Mouse (Mus musculus) heart, embryonic 15.5 days (tissue): Measurements from ENCODE around the gene Cops7a. TPM values are rescaled to one million over a fixed set of nuclear protein-coding genes. Genes with fewer than 3 reads are reported as not detected.

Experiments
- ATAC-seq: fragments of 200-750 bp; cut with Nextera tagmentation; replicated peaks from 2 replicates; pipeline ENCODE4 v1.8.0; 2017; ENCODE audit warnings: low read depth, moderate TSS enrichment; ENCODE audit not compliant: insufficient number of reproducible peaks, insufficient read depth, low FRiP score
- H3K27ac ChIP-seq: fragments of 300-500 bp; sonication (generic); 2 replicates; pipeline ENCODE4 v1.5.1; 2015; ENCODE audit warnings: mild to moderate bottlenecking, inconsistent platforms
- H3K27me3 ChIP-seq: fragments of 300-500 bp; sonication (generic); 2 replicates; pipeline ENCODE4 v1.6.1; 2015; ENCODE audit warnings: inconsistent platforms
- H3K36me3 ChIP-seq: fragments of 300-500 bp; sonication (generic); 2 replicates; pipeline ENCODE4 v1.6.1; 2015; ENCODE audit warnings: mild to moderate bottlenecking, inconsistent platforms
- H3K4me1 ChIP-seq: fragments of 300-500 bp; sonication (generic); replicated peaks from 2 replicates; pipeline ENCODE4 v1.6.1; 2015; ENCODE audit warnings: inconsistent platforms
- H3K4me2 ChIP-seq: fragments of 300-500 bp; sonication (generic); 2 replicates; pipeline ENCODE4 v1.6.1; 2015; ENCODE audit warnings: inconsistent platforms, mild to moderate bottlenecking, moderate library complexity
- H3K4me3 ChIP-seq: fragments of 300-500 bp; sonication (generic); 2 replicates; pipeline ENCODE4 v1.5.1; 2015; ENCODE audit warnings: mild to moderate bottlenecking, inconsistent platforms
- H3K9ac ChIP-seq: fragments of 300-500 bp; sonication (generic); 2 replicates; pipeline ENCODE4 v1.6.1; 2015; ENCODE audit warnings: mild to moderate bottlenecking, inconsistent platforms
- H3K9me3 ChIP-seq: fragments of 300-500 bp; sonication (generic); replicated peaks from 2 replicates; pipeline ENCODE4 v1.6.1; 2016; ENCODE audit warnings: inconsistent platforms
- WGBS: fragments of 180-500 bp; shearing (Covaris S2); methylation state at CpG from one replicate; pipeline ENCODE4 v1.1.7; 2015; ENCODE audit warnings: mixed read lengths; 5-methylcytosine and 5-hydroxymethylcytosine counted together
- polyA plus RNA-seq: library from polyadenylated mRNA; unstranded; fragments of >200 nt; fragmentation: Nextera tagmentation; extraction: Ambion mirVana; gene quantifications from 2 replicates; pipeline ENCODE4 v1.2.1, GENCODE M21; 2015

The Cops7a gene
- polyA plus RNA-seq, 1 experiment from 2014 or later = 129 TPM

DNA sequence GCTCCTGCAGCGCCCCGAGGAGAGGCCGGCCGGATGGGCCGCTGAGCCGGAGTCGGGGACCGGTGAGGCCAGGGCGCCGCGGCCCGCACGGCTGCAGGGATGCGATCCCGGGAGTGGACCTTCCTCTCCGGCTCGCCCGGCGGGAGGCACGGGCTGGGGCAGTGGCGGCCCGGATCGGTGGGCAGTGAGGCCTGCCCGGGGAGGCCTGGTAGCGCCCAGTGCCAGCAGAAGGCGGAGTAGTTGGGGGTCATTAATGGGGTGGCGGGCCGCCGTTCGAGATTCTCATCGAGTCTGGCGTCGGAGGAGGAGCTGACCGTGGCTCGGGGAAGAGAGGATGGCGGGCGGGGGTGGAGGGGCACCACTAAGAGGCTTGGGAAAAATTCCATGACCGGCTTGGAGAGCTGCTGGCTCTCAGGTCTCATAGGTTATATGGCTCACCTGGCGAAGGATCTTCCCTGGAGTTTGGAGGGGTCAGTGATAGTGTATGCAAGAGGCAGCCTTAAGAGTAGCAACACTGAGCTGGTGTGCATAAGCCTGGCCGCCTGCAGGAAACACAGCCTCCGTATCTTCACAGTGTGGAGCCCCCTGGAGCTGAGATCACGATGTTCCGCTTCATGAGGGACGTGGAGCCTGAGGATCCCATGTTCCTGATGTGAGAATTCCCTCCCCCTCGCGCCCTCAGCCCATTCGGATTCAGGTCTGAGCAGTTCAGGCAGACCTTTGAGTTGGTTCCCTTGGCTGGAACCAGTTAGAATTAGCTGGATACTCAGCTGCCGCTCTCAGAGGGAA lies 33.6 kb downstream of the Cops7a start:
- peaks cover 26% of the 10 kb centered on the region for H3K4me1 ChIP-seq
- peak overlapping the region; percentile 93 for H3K9ac ChIP-seq
- peak overlapping the region; percentile 98 for H3K27ac ChIP-seq
- peak overlapping the region; percentile 87 for H3K4me3 ChIP-seq
- H3K27me3 ChIP-seq = no peaks in the 10 kb centered on the region
- WGBS = 1% methylated on average over 48 of the region's 48 CpGs
- H3K9me3 ChIP-seq = no peaks in the 10 kb centered on the region
- ATAC-seq = peak; percentile 17; the same call in 1 of the 2 replicates
- peaks cover 34% of the 10 kb centered on the region for H3K36me3 ChIP-seq
- peak overlapping the region; percentile 75 for H3K4me2 ChIP-seq

DNA sequence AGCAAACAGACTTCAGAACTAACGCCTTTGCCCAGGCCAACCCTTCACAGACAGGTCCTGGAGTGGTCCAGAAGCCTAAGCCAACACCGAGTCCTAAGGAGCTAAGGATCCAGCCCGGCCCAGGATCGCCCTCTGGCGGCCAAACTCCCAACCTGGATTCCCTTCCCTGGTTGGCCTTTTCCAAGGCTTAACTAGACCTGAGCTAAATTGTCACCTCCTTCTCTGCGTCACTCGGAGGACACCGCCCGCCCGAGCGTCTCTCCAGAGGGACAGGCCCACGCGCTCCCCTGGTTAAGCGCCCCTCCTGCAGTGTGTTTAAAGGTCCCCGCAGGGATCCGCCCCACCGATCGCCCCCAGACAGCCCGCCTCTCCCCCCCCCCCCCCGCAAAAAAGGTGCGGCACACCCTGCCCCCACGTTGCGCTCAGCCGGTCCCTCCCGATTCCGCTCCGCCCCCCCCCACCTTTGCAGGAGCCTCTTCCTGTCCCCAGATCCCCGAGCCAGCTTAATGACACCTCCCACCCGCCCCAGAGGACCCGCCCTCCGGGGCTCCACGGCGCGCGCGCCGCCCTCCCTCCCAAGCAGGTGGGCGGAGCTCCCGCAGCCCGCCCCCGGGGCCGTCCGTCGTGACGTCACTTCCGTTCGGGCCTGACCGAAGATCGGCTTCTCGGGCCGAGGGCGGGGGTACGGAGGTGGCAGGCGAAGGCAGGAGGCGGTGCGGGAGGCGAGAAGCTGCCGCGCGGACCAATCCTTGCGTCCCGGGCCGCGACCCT lies 34.4 kb downstream of the Cops7a start, which contains the start of gene Mlf2:
Gene Mlf2, plus strand, starts transcription at position 633 of the 771 bp plus-strand sequence.
- Histone ChIP-seq H3K4me3 (peak within 1 kb of the TSS; percentile 87), H3K36me3 (peaks cover 27% of the 10 kb centered on the region), H3K9ac (peak within 1 kb of the TSS; percentile 93), H3K4me1 (peaks cover 31% of the 10 kb centered on the region), H3K27ac (peak within 1 kb of the TSS; percentile 98), H3K4me2 (peak within 1 kb of the TSS; percentile 75), H3K27me3 (no peaks in the 10 kb centered on the region), H3K9me3 (no peaks in the 10 kb centered on the region)
- peak; percentile 91 for ATAC-seq
- WGBS = under 1% methylated on average over 60 of the region's 64 CpGs

DNA sequence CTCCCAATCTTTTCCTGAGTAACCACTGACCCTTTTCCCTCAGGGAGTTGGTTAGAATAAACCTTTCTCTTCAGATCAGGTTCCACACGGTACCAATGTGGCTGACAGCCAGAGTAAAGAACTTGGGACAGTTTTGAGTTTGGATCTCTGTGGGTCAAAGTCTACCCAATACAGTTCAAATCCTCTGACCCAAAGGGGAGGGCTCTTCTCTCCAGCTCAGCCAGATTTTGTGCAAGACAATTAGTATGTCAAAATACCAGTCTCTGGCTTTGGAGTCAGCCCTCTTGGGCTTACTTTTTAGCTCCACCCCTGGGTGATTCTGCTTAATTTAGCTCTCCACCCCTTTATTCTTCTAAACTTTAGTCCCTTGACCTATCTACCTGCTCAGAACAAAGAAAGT lies 35.1 kb downstream of the Cops7a start:
- peaks cover 38% of the 10 kb centered on the region for H3K4me1 ChIP-seq
- H3K36me3 ChIP-seq = peaks cover 19% of the 10 kb centered on the region
- peak overlapping the region; percentile 75 for H3K4me2 ChIP-seq
- no peaks in the 10 kb centered on the region for H3K9me3 ChIP-seq
- no peaks in the 10 kb centered on the region for H3K27me3 ChIP-seq
- peak overlapping the region; percentile 87 for H3K4me3 ChIP-seq
- no peak for ATAC-seq
- 0 out of 2 replicates have a peak overlapping the region, but pooled peaks have one; percentile 21 for H3K9ac ChIP-seq
- H3K27ac ChIP-seq = peak overlapping the region; percentile 98
- 60% methylated on average over 1 of the region's 1 CpGs for WGBS

DNA sequence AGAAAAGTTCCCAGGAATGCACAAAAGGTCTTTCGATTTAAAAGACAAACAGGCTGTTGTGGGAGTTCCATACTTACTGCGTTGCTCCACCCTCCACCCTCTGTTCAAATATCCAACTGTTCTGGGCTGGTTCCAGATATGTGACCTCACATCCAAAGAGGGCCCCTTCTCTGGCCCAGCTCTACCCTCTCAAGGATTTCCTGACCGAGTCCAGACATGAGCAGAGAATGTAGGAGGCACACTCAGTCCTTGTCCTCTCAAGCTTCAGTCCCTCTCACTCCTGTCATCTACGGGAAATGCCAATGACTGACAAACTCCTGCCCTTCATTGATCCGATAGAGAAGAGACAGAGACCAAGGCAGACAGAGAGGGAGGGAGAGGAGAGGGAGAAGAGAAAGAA lies 39.4 kb downstream of the Cops7a start:
- peak overlapping the region; percentile 46 for H3K4me2 ChIP-seq
- H3K27me3 ChIP-seq = no peaks in the 10 kb centered on the region
- H3K36me3 ChIP-seq = no peaks in the 10 kb centered on the region
- WGBS = 14% methylated on average over 5 of the region's 5 CpGs
- peak overlapping the region; percentile 28; the same call in 1 of the 2 replicates for H3K9ac ChIP-seq
- H3K4me3 ChIP-seq = peak overlapping the region; percentile 24
- H3K9me3 ChIP-seq = no peaks in the 10 kb centered on the region
- H3K4me1 ChIP-seq = peaks cover 24% of the 10 kb centered on the region
- peak overlapping the region; percentile 93 for H3K27ac ChIP-seq
- ATAC-seq = peak; percentile 62

DNA sequence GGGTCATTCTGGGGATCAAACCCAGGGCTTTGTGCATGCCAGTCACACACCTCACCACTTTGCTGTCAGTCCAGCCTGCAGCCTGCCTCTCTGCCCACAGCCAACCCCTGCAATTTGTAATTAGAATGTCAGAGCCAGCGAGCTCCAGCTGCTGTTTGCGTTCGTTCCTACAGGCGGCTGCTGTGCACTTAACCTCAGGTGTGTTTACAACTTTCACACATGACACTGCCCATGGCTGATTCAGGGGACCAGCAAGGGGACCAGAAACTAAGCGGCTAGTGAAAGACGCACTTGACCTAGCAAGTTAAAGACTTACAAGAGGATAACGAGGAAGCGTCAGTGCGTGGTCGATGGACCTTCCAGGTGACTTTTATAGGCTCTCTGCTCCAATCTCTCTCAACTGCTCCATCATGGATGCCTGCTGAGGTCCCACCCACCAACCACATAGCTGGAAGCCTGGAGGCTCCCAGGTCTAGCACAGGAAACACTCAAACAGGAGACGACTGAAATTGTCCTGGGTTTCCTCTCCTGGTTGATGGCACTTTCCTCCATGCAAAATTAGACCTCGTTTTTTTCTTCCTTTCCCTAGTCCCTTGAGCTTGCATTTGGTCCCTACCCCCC lies 40.1 kb downstream of the Cops7a start:
- peak overlapping the region; percentile 24 for H3K4me3 ChIP-seq
- H3K9me3 ChIP-seq = no peaks in the 10 kb centered on the region
- ATAC-seq = no peak
- H3K27me3 ChIP-seq = no peaks in the 10 kb centered on the region
- peaks cover 28% of the 10 kb centered on the region for H3K4me1 ChIP-seq
- peak overlapping the region; percentile 28 for H3K9ac ChIP-seq
- WGBS = 31% methylated on average over 12 of the region's 12 CpGs
- no peaks in the 10 kb centered on the region for H3K36me3 ChIP-seq
- H3K4me2 ChIP-seq = peak overlapping the region; percentile 46
- H3K27ac ChIP-seq = peak overlapping the region; percentile 93

DNA sequence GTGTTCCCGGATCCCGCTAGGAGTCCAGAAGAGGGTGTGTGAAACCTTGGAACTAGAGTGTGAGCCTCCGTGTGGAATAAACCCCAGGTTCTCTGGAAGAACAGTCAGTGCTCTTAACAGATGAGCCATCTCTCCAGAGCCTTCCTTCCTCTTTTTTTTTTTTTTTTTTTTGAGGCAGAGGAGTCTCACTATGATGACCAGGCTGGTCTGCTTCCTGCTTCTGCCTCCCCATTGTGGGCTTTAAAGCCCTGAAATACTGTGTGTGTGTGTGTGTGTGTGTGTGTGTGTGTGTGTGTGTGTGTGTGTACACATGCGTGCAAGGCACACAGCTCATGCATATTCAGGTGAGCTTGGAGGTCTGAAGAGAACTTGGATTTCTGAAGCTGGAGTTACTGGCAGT lies 43.8 kb downstream of the Cops7a start:
- H3K36me3 ChIP-seq = no peaks in the 10 kb centered on the region
- peaks cover 44% of the 10 kb centered on the region for H3K4me1 ChIP-seq
- no peak overlapping the region for H3K4me2 ChIP-seq
- peak overlapping the region; percentile 100 for H3K27ac ChIP-seq
- WGBS = 70% methylated on average over 4 of the region's 4 CpGs
- ATAC-seq = no peak
- H3K4me3 ChIP-seq = no peak overlapping the region
- no peaks in the 10 kb centered on the region for H3K27me3 ChIP-seq
- H3K9ac ChIP-seq = no peak overlapping the region
- no peaks in the 10 kb centered on the region for H3K9me3 ChIP-seq

DNA sequence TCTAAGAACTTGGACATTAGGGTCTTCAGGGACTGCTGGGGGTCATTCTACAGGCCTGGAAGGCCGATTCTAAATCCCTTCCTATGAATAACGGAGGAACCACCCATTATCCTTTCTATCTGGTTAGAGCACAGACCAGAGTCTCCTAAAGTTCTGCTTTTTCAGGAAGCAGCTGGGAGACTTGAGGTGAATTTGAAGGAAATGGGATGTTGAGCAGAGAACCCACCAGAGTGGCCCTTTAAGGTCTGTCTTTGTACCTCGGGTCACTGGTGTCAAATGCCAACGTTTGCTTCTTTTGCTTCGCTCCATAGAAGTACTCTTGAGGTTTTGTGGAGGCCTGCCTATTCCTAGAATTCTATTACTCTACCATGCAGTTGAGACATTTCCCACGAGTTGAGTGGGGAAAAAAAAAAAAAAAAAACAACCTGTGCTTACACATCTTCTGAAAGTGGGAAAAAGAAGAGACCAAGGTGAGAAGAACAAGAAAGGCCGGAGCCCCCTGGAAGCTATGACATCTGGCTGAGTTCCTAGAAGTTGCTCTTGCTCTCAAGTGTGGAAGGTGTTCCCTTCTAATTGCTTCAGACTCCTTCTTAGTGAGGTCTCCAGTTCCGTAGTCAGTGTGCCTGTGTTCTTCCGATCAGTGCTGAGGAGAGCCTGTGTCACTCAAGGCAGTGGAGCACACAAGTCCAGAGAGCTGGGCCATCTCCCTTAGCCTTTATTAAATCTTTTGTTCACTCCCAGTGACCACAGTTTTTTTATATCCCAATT lies 44.8 kb downstream of the Cops7a start:
- Histone ChIP-seq H3K27ac (peak overlapping the region; percentile 100), H3K4me1 (peaks cover 45% of the 10 kb centered on the region), H3K4me2 (peak overlapping the region; percentile 86), H3K9me3 (no peaks in the 10 kb centered on the region), H3K9ac (peak overlapping the region; percentile 47), H3K4me3 (peak overlapping the region; percentile 47), H3K27me3 (no peaks in the 10 kb centered on the region), H3K36me3 (no peaks in the 10 kb centered on the region)
- 27% methylated on average over 9 of the region's 9 CpGs for WGBS
- no peak for ATAC-seq

DNA sequence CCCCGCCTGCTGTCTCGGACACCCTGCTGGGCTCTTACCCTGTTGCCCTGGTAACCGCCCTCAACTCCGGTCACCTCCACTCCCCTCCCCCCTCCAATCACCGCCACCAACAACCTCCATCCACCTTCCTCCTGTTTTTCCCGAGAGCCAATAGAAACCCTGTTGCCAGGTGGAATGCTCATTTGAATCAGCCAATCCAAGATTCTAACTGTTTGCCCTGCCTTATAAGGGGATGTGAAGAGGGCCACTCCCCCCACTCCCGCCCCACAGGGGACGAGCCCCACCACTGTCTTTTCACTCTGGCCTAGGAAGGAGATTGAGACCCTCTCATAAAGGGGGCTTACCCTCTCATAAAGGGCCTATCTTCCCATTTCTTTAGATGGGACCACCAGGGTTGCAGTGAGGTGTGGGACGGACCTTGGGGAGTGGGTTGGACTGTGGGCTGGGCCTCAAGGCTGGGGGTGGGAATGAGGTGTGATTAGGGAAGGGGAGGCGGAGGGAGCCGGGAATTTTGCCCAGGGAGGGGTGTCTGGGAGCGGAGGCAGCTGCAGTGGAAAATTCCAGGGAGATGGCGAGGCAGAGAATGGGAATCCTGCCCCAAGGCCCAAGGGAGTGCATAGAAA lies 45.5 kb downstream of the Cops7a start, which contains the start of gene Ptms:
Gene Ptms, minus strand, starts transcription at position 409 of the 623 bp plus-strand sequence.
- H3K4me1 ChIP-seq = peaks cover 46% of the 10 kb centered on the region

DNA sequence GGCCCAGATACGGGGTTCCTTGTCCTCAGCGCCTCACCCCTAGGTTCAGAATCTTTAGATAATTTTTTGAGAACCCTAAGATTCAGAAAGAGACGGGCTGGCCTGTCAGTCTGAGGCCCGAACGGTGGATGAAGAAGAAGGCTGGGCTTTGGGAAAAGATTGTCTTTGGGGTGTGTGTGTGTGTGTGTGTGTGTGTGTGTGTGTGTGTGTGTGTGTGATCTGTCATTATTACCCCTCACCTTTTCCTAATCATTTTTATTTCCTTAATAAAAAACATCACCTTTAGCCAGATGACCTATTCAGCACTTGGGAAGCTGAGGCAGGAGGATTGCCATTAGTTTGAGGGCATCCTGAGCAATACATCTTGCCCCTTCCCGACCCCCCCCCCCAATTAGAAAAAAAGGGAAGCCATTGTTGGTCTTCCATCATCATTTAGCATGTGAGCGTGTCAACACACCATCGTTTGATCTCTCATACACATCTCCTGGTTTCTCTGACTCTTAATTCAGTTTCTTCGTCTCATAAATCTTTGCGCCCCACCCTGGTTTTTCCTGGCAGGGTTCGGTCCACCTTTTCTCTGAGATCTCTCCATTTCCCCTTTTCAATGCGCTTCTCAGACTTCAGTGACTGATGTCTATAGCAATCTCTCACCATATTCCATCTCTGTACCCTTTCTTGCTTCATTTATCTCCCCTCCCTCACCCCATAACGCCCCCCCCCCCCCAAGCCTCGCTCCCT lies 46.3 kb downstream of the Cops7a start:
- H3K4me2 ChIP-seq = peak overlapping the region; percentile 86
- H3K9ac ChIP-seq = no peak overlapping the region
- peaks cover 13% of the 10 kb centered on the region for H3K36me3 ChIP-seq
- H3K27ac ChIP-seq = peak overlapping the region; percentile 100
- 28% methylated on average over 13 of the region's 14 CpGs for WGBS
- no peaks in the 10 kb centered on the region for H3K27me3 ChIP-seq
- peaks cover 53% of the 10 kb centered on the region for H3K4me1 ChIP-seq
- no peaks in the 10 kb centered on the region for H3K9me3 ChIP-seq
- ATAC-seq = no peak
- H3K4me3 ChIP-seq = peak overlapping the region; percentile 96

More for the DNA sequence above, 45.5 kb downstream of the Cops7a start, which contains the start of gene Ptms:
- 3% methylated on average over 13 of the region's 13 CpGs for WGBS
- peak within 1 kb of the TSS; percentile 100 for H3K27ac ChIP-seq
- H3K9ac ChIP-seq = peak within 1 kb of the TSS; percentile 47
- peak within 1 kb of the TSS; percentile 86 for H3K4me2 ChIP-seq
- H3K27me3 ChIP-seq = no peaks in the 10 kb centered on the region
- peaks cover 5% of the 10 kb centered on the region for H3K36me3 ChIP-seq
- peak; percentile 81 for ATAC-seq
- H3K4me3 ChIP-seq = peak within 1 kb of the TSS; percentile 47
- no peaks in the 10 kb centered on the region for H3K9me3 ChIP-seq

DNA sequence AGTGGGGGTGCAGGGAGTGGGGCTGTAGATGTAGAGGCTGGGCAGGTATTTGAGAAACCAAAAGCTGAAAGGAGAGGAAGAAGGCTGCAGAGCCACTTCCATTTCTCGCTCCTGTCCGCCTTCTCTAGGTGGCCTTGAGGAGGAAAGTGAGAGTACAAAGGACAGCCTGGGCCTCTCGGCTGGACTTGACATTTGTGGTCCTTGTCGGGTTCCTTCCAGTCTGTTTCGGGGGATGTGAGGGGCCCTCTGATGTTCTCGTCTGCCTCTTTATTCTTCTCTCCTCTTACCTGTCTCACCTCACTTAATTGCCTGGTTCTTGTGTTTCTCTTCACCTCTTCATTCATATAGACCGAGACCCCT lies 47.0 kb downstream of the Cops7a start:
- 15% methylated on average over 7 of the region's 7 CpGs for whole genome bisulfite sequencing
- peak overlapping the region; percentile 100 for H3K27ac ChIP-seq
- H3K27me3 ChIP-seq = no peaks in the 10 kb centered on the region
- peak overlapping the region; percentile 86 for H3K4me2 ChIP-seq
- peak overlapping the region; percentile 96 for H3K4me3 ChIP-seq
- ATAC-seq = no peak
- H3K9ac ChIP-seq = peak overlapping the region; percentile 42
- H3K4me1 ChIP-seq = peaks cover 59% of the 10 kb centered on the region
- H3K9me3 ChIP-seq = no peaks in the 10 kb centered on the region
- H3K36me3 ChIP-seq = peaks cover 18% of the 10 kb centered on the region
